Mouse (Mus musculus) midbrain, postnatal 0 days (tissue): ENCODE data around the gene Cish. TPM values are rescaled to one million over a fixed set of nuclear protein-coding genes. Genes with fewer than 3 reads are reported as not detected.
A peak's percentile ranks its signal among the peaks of the same experiment; 100 is the strongest.

ENCODE experiments used
- ATAC-seq: fragments of 200-750 bp; cut with Nextera tagmentation; 2 replicates; pipeline ENCODE4 v1.8.0; 2017; ENCODE audit warnings: moderate number of reproducible peaks, mild to moderate bottlenecking, moderate TSS enrichment, moderate library complexity; ENCODE audit not compliant: low FRiP score
- DNase-seq: peaks from one replicate; pipeline ENCODE4 v3.0.0-alpha.2; 2015; ENCODE audit warnings: low spot score
- H3K27ac ChIP-seq: fragments of 300-500 bp; sonication (generic); 2 replicates; pipeline ENCODE4 v1.5.1; 2014; ENCODE audit warnings: low read depth, mild to moderate bottlenecking, low read length, mixed read lengths
- H3K27me3 ChIP-seq: fragments of 300-500 bp; sonication (generic); 2 replicates; pipeline ENCODE4 v1.6.1; 2014; ENCODE audit warnings: low read length, control low read depth, mixed read lengths; ENCODE audit not compliant: insufficient read depth
- H3K36me3 ChIP-seq: fragments of 300-500 bp; sonication (generic); 2 replicates; pipeline ENCODE4 v1.6.1; 2014; ENCODE audit warnings: low read length, control low read depth, mixed read lengths; ENCODE audit not compliant: insufficient read depth
- H3K4me1 ChIP-seq: fragments of 300-500 bp; sonication (generic); 2 replicates; pipeline ENCODE4 v1.6.1; 2014; ENCODE audit warnings: mild to moderate bottlenecking, control low read depth, antibody characterized with exemption, low read length, mixed read lengths; ENCODE audit not compliant: insufficient read depth
- H3K4me2 ChIP-seq: fragments of 300-500 bp; sonication (generic); 2 replicates; pipeline ENCODE4 v1.6.1; 2014; ENCODE audit warnings: low read depth, mild to moderate bottlenecking, low read length, mixed read lengths; ENCODE audit not compliant: poor library complexity, severe bottlenecking
- H3K4me3 ChIP-seq: fragments of 300-500 bp; sonication (generic); 2 replicates; pipeline ENCODE4 v1.5.1; 2014; ENCODE audit warnings: low read depth, mild to moderate bottlenecking, low read length, moderate library complexity
- H3K9ac ChIP-seq: fragments of 300-500 bp; sonication (generic); replicated peaks from 2 replicates; pipeline ENCODE4 v1.6.1; 2014; ENCODE audit warnings: mild to moderate bottlenecking, low read length, moderate library complexity, mixed read lengths; ENCODE audit not compliant: poor library complexity, severe bottlenecking
- H3K9me3 ChIP-seq: fragments of 300-500 bp; sonication (generic); 2 replicates; pipeline ENCODE4 v1.6.1; 2016; ENCODE audit warnings: low read length, control low read depth
- CTCF ChIP-seq: IDR thresholded peaks from 2 replicates; pipeline ENCODE4 v1.5.1; 2016; ENCODE audit warnings: antibody characterized with exemption, mild to moderate bottlenecking
- WGBS: fragments of 180-500 bp; shearing (Covaris S2); extraction: QIAGEN DNeasy Blood & Tissue Kit; methylation state at CpG from one replicate; pipeline ENCODE4 v1.1.7; 2014; 5-methylcytosine and 5-hydroxymethylcytosine counted together
- polyA plus RNA-seq: library from polyadenylated mRNA; unstranded; fragments of >200 nt; fragmentation: Nextera tagmentation; extraction: Ambion mirVana; gene quantifications from 2 replicates; pipeline ENCODE4 v1.2.1, GENCODE M21; 2015
- total RNA-seq: library from RNA; depleted of rRNA; stranded (reverse); fragments of >200 nt; gene quantifications from 2 replicates; pipeline ENCODE4 v1.2.3, GENCODE M21; 2014

Gene Cish
- total and polyA plus RNA-seq, 2 experiments from 2014 or later, result 6.0 to 6.7 TPM

- Histone ChIP-seq H3K9ac (no peak overlapping the region), H3K36me3 (no peaks in the 10 kb centered on the region), H3K27ac (no peak overlapping the region), H3K27me3 (no peaks in the 10 kb centered on the region), H3K4me3 (no peak overlapping the region), H3K4me1 (peaks cover 3% of the 10 kb centered on the region; the same call in 1 of the 2 replicates), H3K9me3 (no peaks in the 10 kb centered on the region), H3K4me2 (no peak overlapping the region)
- 91% methylated on average over 5 of the region's 5 CpGs for WGBS
- DNase-seq (no peak), ATAC-seq (no peak)
- TF ChIP-seq CTCF, result no peak
Measured at GRCm38 (mm10) chr9:107281241-107281987, 14.4 kb upstream of the Cish start.

DNA sequence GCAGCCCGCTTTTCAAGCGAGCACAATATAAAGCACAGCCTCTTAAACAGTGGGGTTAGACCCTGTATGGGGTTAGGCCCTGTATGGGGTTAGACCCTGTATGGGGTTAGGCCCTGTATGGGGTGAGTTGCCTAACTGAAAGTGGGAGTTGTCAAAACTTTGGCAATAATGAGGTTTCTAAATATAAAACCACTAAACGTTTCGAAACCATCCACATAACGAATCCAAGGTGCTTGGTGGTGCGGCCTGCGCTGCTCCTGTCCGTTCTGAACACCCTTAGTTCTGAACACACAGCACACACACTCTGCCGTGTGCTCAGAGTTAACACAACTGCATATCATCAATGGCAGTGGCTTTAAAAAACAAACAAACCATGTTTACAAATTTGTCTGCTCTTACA, 12.9 kb upstream of the Cish start:
- no peak for TF ChIP-seq CTCF
- Histone ChIP-seq H3K4me3 (no peak overlapping the region), H3K4me2 (no peak overlapping the region), H3K36me3 (no peaks in the 10 kb centered on the region), H3K4me1 (peaks cover 3% of the 10 kb centered on the region; the same call in 1 of the 2 replicates), H3K9ac (no peak overlapping the region), H3K27me3 (no peaks in the 10 kb centered on the region), H3K9me3 (no peaks in the 10 kb centered on the region), H3K27ac (no peak overlapping the region)
- no peak for ATAC-seq
- WGBS, result 91% methylated on average over 9 of the region's 9 CpGs
- DNase-seq, result no peak

DNA sequence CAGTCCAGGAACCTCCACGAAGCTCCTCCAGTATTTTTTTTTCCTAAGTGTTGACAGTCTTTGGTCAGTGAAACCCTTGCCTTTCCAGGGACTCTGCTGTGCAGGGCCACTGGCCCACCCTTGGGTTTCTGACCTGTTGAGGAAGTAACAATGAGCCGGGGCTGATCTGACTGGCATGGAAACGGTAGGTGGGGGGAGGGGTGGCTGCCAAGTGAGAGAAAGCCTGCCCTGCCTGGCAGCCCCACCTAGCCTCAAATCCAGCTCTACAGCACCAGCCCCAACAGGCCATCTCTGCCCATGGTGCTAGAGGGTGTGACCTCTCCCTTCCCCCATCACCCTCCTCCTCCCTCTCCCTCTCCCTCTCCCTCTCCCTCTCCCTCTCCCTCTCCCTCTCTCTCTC, 10.8 kb upstream of the Cish start:
- 25% methylated on average over 3 of the region's 3 CpGs for WGBS
- H3K4me2 ChIP-seq, result no peak overlapping the region
- peaks cover 15% of the 10 kb centered on the region; the same call in 1 of the 2 replicates for H3K27me3 ChIP-seq
- DNase-seq (no peak), ATAC-seq (no peak)
- no peaks in the 10 kb centered on the region for H3K9me3 ChIP-seq
- no peak overlapping the region for H3K27ac ChIP-seq
- H3K36me3 ChIP-seq, result no peaks in the 10 kb centered on the region
- H3K9ac ChIP-seq, result no peak overlapping the region
- no peak overlapping the region for H3K4me3 ChIP-seq
- peaks cover 9% of the 10 kb centered on the region; the same call in 1 of the 2 replicates for H3K4me1 ChIP-seq
- no peak for TF ChIP-seq CTCF

DNA sequence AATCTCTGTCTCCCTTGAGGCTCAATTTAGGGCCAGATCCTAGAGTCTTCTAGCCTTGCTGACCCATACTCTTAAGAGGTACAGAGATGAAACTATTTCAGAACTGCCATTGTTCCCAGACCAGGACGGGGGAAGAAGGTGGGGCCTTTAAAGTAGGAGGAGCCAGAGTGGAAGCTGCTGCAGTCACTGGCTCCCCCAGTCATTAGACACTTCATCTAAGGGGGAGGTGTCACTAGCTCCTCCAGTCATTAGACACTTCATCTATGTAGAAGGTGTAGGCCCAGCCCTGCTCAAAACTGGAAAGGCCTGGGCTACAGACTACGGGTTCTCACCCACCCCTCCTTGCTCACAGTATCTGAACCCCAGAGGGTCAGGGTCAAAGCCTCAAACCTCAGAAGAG, 8.5 kb upstream of the Cish start:
- no peaks in the 10 kb centered on the region for H3K36me3 ChIP-seq
- DNase-seq (no peak), ATAC-seq (no peak)
- peaks cover 15% of the 10 kb centered on the region; the same call in 1 of the 2 replicates for H3K27me3 ChIP-seq
- WGBS, result 74% methylated on average over 2 of the region's 2 CpGs
- no peak overlapping the region for H3K4me3 ChIP-seq
- H3K4me1 ChIP-seq, result peaks cover 9% of the 10 kb centered on the region; the same call in 1 of the 2 replicates
- no peak overlapping the region for H3K27ac ChIP-seq
- no peak overlapping the region for H3K4me2 ChIP-seq
- no peak for TF ChIP-seq CTCF
- H3K9ac ChIP-seq, result no peak overlapping the region
- H3K9me3 ChIP-seq, result no peaks in the 10 kb centered on the region

DNA sequence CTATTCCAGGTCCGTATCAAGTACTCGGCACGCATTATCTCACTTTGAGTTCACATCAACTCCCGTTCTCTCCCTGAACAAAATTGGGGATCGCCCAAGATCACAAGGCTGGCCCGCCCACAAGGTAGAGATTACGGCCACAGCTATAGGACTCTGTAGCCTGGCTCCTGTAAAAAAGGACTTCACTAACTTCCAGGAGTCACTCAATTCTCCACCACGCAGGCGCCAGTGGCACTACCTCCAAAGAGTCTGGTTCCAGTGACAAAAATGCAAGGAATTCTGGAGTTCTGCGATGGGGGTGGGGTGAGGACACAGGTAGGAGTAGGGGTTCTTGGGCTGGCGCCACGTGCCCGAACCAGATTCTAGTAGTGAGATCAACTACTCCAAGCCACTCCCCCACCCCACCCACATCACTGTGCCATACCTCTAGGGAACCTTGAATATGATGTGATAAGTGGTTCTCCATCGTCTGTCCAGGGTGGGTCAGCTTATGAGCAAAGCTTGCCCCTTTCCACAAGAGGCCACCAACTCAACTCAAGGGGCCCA, 7.6 kb upstream of the Cish start:
- TF ChIP-seq CTCF, result no peak
- Histone ChIP-seq H3K9ac (no peak overlapping the region), H3K36me3 (no peaks in the 10 kb centered on the region), H3K4me3 (no peak overlapping the region), H3K27me3 (peaks cover 18% of the 10 kb centered on the region; the same call in 1 of the 2 replicates), H3K4me1 (peaks cover 9% of the 10 kb centered on the region; the same call in 1 of the 2 replicates), H3K4me2 (no peak overlapping the region), H3K9me3 (no peaks in the 10 kb centered on the region), H3K27ac (no peak overlapping the region)
- 92% methylated on average over 14 of the region's 14 CpGs for WGBS
- ATAC-seq (no peak), DNase-seq (no peak)

GRCm38 (mm10) chr9:107288711-107289110, 7.1 kb upstream of the Cish start:
- Histone ChIP-seq H3K27ac (no peak overlapping the region), H3K9ac (no peak overlapping the region), H3K4me1 (peaks cover 9% of the 10 kb centered on the region; the same call in 1 of the 2 replicates), H3K4me2 (peak overlapping the region; percentile 90; the same call in 1 of the 2 replicates), H3K27me3 (peaks cover 20% of the 10 kb centered on the region; the same call in 1 of the 2 replicates), H3K36me3 (no peaks in the 10 kb centered on the region), H3K9me3 (no peaks in the 10 kb centered on the region), H3K4me3 (no peak overlapping the region)
- TF ChIP-seq CTCF, result no peak
- DNase-seq (no peak), ATAC-seq (no peak)
- WGBS, result 32% methylated on average over 8 of the region's 8 CpGs
